Comparison of ENCODE assay signal across 22 mouse cellular contexts in the genomic region with DNA sequence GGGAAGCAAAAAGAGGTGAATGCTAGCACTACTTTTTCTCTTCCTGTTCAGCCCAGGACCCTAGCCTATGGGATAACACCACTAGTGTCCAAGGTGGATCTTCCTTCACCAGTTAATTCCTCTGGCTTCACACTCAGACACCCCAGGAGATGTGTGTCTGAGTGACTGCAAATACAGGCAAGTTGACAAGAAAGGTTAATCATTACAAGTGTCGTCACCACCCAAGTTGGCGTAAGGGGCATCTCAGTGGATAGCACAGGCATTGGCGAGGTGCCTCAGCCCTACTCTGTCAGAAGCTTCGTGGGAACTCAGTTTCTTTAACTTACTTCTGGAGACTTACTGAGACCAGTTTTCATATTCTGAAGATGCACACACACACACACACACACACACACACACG.
DNase-seq lines count a peak whose midpoint lies in the region; ATAC-seq lines count a peak whose summit lies in the region.
"Had no signal": no experiment of that assay in that cellular context is flagged by ENCODE, and none has a peak within 500 bp of the region (broad histone marks: within the 10 kb centered on the region; RNA-seq: fewer than 3 reads in every experiment).

No protein-coding gene starts in this region.

- H3K4me2 ChIP-seq in kidney, embryonic 16.5 days (replicated peaks; ENCODE audit: low read depth, low read length), result no peak overlapping the region
- H3K4me2 ChIP-seq: embryonic facial prominence, embryonic 12.5 days; embryonic facial prominence, embryonic 15.5 days; heart, embryonic 11.5 days; hindbrain, embryonic 12.5 days; hindbrain, embryonic 15.5 days had no signal

- no peak overlapping the region for H3K9ac ChIP-seq in kidney, embryonic 16.5 days (replicated peaks; ENCODE audit: low read length)
- H3K9ac ChIP-seq: embryonic facial prominence, embryonic 12.5 days; embryonic facial prominence, embryonic 15.5 days; forebrain, postnatal 0 days; hindbrain, embryonic 12.5 days; hindbrain, embryonic 15.5 days had no signal

- H3K27ac ChIP-seq in kidney, embryonic 16.5 days (ENCODE audit: low read length), result no peak overlapping the region
- H3K27ac ChIP-seq: embryonic facial prominence, embryonic 12.5 days; embryonic facial prominence, embryonic 15.5 days; heart, adult 2 months; hindbrain, embryonic 12.5 days; hindbrain, embryonic 15.5 days had no signal

- H3K4me3 ChIP-seq in kidney, embryonic 16.5 days (ENCODE audit: low read length), result no peak overlapping the region
- H3K4me3 ChIP-seq: embryonic facial prominence, embryonic 12.5 days; embryonic facial prominence, embryonic 15.5 days; heart, adult 2 months; hindbrain, embryonic 12.5 days; hindbrain, embryonic 15.5 days had no signal

- no peaks in the 10 kb centered on the region for H3K36me3 ChIP-seq in kidney, embryonic 16.5 days (ENCODE audit: insufficient read depth, low read length)
- H3K36me3 ChIP-seq: embryonic facial prominence, embryonic 12.5 days; embryonic facial prominence, embryonic 15.5 days; hindbrain, embryonic 12.5 days; hindbrain, embryonic 15.5 days had no signal

- no peaks in the 10 kb centered on the region for H3K9me3 ChIP-seq in kidney, embryonic 16.5 days (ENCODE audit: low read length)
- H3K9me3 ChIP-seq: embryonic facial prominence, embryonic 12.5 days; embryonic facial prominence, embryonic 15.5 days; hindbrain, embryonic 12.5 days; hindbrain, embryonic 15.5 days had no signal

- peaks cover 3% of the 10 kb centered on the region; the same call in 1 of the 2 replicates for H3K4me1 ChIP-seq in kidney, embryonic 16.5 days (ENCODE audit: insufficient read depth, low read length)
- H3K4me1 ChIP-seq: embryonic facial prominence, embryonic 12.5 days; embryonic facial prominence, embryonic 15.5 days had no signal

- 79% methylated on average over 5 of the region's 5 CpGs for WGBS in kidney, embryonic 16.5 days

- no peak for ATAC-seq in kidney, embryonic 16.5 days (ENCODE audit: low FRiP score, low TSS enrichment)
- ATAC-seq: CD4-positive, CD25-positive, alpha-beta regulatory T cell, adult 4 months; forebrain, embryonic 14.5 days; forebrain, postnatal 0 days had no signal

- peak; percentile 6 for DNase-seq in kidney, adult 18-20 months
- DNase-seq in kidney, adult 9 months, result peak; percentile 45
- no peak for DNase-seq in kidney, postnatal 14 days
- peak; percentile 5 to 6 for DNase-seq in kidney, postnatal 4 days
- no peak for DNase-seq in frontal cortex, postnatal 36 days (ENCODE audit: low spot score in 2 of 2)
- DNase-seq: adrenal gland, adult 2 months; adrenal gland, postnatal 14 days; cerebellum, adult 11 months; cerebellum, adult 2 months; cerebellum, adult 9-11 months; cerebellum, postnatal 25 days; forebrain, postnatal 0 days; gastrocnemius, postnatal 25 days; heart, adult 2 months had no signal

- H3K27me3 ChIP-seq in kidney, embryonic 16.5 days (ENCODE audit: insufficient read depth, low read length), result no peaks in the 10 kb centered on the region
- H3K27me3 ChIP-seq: embryonic facial prominence, embryonic 12.5 days; embryonic facial prominence, embryonic 15.5 days; hindbrain, embryonic 12.5 days; hindbrain, embryonic 15.5 days had no signal

Comparison
In these comparisons a context has a peak if more than half of its experiments do, and no peak if none do; other contexts are left out.
1. DNase-seq: peak in kidney, adult 18-20 months (single experiment), kidney, adult 9 months (single experiment) and kidney, postnatal 4 days (2 of 2); none in kidney, postnatal 14 days (single experiment) and frontal cortex, postnatal 36 days (0 of 2).